Mouse (Mus musculus): ENCODE results near the gene Bicd2. TPM values are rescaled to one million over a fixed set of nuclear protein-coding genes. Genes with fewer than 3 reads are reported as not detected.

The Bicd2 gene
- polyA plus RNA-seq, 2 experiments: 30.5 to 30.8 TPM

- ATAC-seq (ENCODE audit: low FRiP score, low read depth) (peak; percentile 86), DNase-seq (ENCODE audit: low spot score) (peak; percentile 26)
- Histone ChIP-seq H3K9ac (ENCODE audit: low read depth, low read length, severe bottlenecking) (peak within 1 kb of the TSS; percentile 46), H3K4me2 (replicated peaks; ENCODE audit: low read depth, low read length, severe bottlenecking) (peak within 1 kb of the TSS; percentile 54), H3K9me3 (ENCODE audit: control insufficient read depth, low read length) (no peaks in the 10 kb centered on the region), H3K36me3 (ENCODE audit: control insufficient read depth, insufficient read depth, low read length) (no peaks in the 10 kb centered on the region), H3K4me3 (replicated peaks; ENCODE audit: low read length) (peak within 1 kb of the TSS; percentile 20), H3K27ac (replicated peaks; ENCODE audit: low read depth, low read length) (no peak within 1 kb of the TSS), H3K27me3 (ENCODE audit: control insufficient read depth, insufficient read depth, low read length) (no peaks in the 10 kb centered on the region), H3K4me1 (ENCODE audit: control insufficient read depth, insufficient read depth, low read length) (peaks cover 18% of the 10 kb centered on the region)
- 4% methylated on average over 10 of the region's 10 CpGs for WGBS
- no peak for TF ChIP-seq POLR2A (IDR thresholded peaks at IDR 0.05; ENCODE audit: borderline replicate concordance, extremely low read depth, insufficient read depth, insufficient read length)
Measured at GRCm38 (mm10) chr13:49320040-49320439, 21.3 kb upstream of the Bicd2 start, which contains the start of gene Fgd3. Fgd3 (minus strand) TSS chr13:49320311.

DNA sequence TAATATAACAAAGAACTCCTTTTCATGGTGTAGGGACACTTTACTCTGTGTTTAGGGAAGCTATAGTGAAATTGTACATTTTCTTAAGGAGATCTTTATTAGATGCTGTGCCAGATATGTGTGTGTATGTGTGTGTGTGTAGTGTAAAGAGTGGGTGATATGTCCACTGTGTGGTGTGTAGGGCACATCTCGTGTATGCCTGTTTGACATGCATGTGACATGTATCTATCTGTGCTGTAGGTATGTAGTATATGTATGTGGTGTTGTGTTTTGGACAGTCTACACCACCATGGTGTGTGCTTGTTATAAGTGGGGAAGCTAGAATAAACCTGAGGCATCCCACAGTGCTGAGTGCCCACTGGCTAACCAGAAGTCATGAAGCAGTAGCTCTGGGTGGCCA is 20.9 kb upstream of the Bicd2 start:
- no peak for ATAC-seq (ENCODE audit: low FRiP score, low read depth)
- Histone ChIP-seq H3K4me3 (replicated peaks; ENCODE audit: low read length) (peak overlapping the region; percentile 20; the same call in 1 of the 2 replicates), H3K9ac (ENCODE audit: low read depth, low read length, severe bottlenecking) (peak overlapping the region; percentile 46; the same call in 1 of the 2 replicates)

GRCm38 (mm10) chr13:49321452-49321851 is 19.9 kb upstream of the Bicd2 start:
- no peaks in the 10 kb centered on the region for H3K9me3 ChIP-seq (ENCODE audit: control insufficient read depth, low read length)
- no peak overlapping the region for H3K9ac ChIP-seq (ENCODE audit: low read depth, low read length, severe bottlenecking)
- no peak for TF ChIP-seq POLR2A (IDR thresholded peaks at IDR 0.05; ENCODE audit: borderline replicate concordance, extremely low read depth, insufficient read depth, insufficient read length)
- DNase-seq (ENCODE audit: low spot score) (no peak), ATAC-seq (ENCODE audit: low FRiP score, low read depth) (no peak)
- H3K4me1 ChIP-seq (ENCODE audit: control insufficient read depth, insufficient read depth, low read length): peaks cover 18% of the 10 kb centered on the region
- no peaks in the 10 kb centered on the region for H3K27me3 ChIP-seq (ENCODE audit: control insufficient read depth, insufficient read depth, low read length)
- no peak overlapping the region for H3K27ac ChIP-seq (replicated peaks; ENCODE audit: low read depth, low read length)
- H3K4me2 ChIP-seq (replicated peaks; ENCODE audit: low read depth, low read length, severe bottlenecking): no peak overlapping the region
- WGBS: 63% methylated on average over 3 of the region's 3 CpGs
- H3K4me3 ChIP-seq (replicated peaks; ENCODE audit: low read length): no peak overlapping the region
- H3K36me3 ChIP-seq (ENCODE audit: control insufficient read depth, insufficient read depth, low read length): no peaks in the 10 kb centered on the region

More for the DNA sequence above, 20.9 kb upstream of the Bicd2 start:
- H3K4me2 ChIP-seq (replicated peaks; ENCODE audit: low read depth, low read length, severe bottlenecking): peak overlapping the region; percentile 54
- no peak for TF ChIP-seq POLR2A (IDR thresholded peaks at IDR 0.05; ENCODE audit: borderline replicate concordance, extremely low read depth, insufficient read depth, insufficient read length)
- H3K9me3 ChIP-seq (ENCODE audit: control insufficient read depth, low read length): no peaks in the 10 kb centered on the region
- H3K36me3 ChIP-seq (ENCODE audit: control insufficient read depth, insufficient read depth, low read length): no peaks in the 10 kb centered on the region
- 60% methylated on average over 1 of the region's 1 CpGs for WGBS
- no peak overlapping the region for H3K27ac ChIP-seq (replicated peaks; ENCODE audit: low read depth, low read length)
- DNase-seq (ENCODE audit: low spot score): no peak
- H3K27me3 ChIP-seq (ENCODE audit: control insufficient read depth, insufficient read depth, low read length): no peaks in the 10 kb centered on the region
- H3K4me1 ChIP-seq (ENCODE audit: control insufficient read depth, insufficient read depth, low read length): peaks cover 18% of the 10 kb centered on the region

DNA sequence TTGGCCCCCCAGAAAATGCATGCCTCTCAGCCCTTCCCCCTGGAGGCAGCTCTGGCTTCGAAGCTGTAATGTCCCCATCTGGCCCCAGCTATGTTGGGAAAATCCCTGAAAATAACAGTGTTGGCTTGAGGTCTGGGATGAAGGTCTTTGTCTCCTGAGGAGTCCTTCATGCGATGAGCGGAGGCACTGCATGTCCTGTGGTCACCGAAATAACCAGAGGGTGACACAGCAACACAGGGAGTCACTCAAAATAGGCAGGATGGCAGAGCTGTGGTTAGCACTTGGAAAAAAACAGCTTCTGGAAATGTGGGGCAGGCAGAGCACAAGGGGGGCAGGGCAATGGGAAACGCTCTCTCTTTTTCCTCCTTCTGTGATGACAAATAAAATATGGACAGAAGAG is 19.2 kb upstream of the Bicd2 start:
- Histone ChIP-seq H3K4me2 (replicated peaks; ENCODE audit: low read depth, low read length, severe bottlenecking) (no peak overlapping the region), H3K27ac (replicated peaks; ENCODE audit: low read depth, low read length) (no peak overlapping the region), H3K4me1 (ENCODE audit: control insufficient read depth, insufficient read depth, low read length) (peaks cover 18% of the 10 kb centered on the region), H3K4me3 (replicated peaks; ENCODE audit: low read length) (no peak overlapping the region), H3K9me3 (ENCODE audit: control insufficient read depth, low read length) (no peaks in the 10 kb centered on the region), H3K36me3 (ENCODE audit: control insufficient read depth, insufficient read depth, low read length) (no peaks in the 10 kb centered on the region), H3K27me3 (ENCODE audit: control insufficient read depth, insufficient read depth, low read length) (no peaks in the 10 kb centered on the region), H3K9ac (ENCODE audit: low read depth, low read length, severe bottlenecking) (no peak overlapping the region)
- ATAC-seq (ENCODE audit: low FRiP score, low read depth) (no peak), DNase-seq (ENCODE audit: low spot score) (no peak)
- no peak for TF ChIP-seq POLR2A (IDR thresholded peaks at IDR 0.05; ENCODE audit: borderline replicate concordance, extremely low read depth, insufficient read depth, insufficient read length)
- WGBS: 78% methylated on average over 5 of the region's 5 CpGs

DNA sequence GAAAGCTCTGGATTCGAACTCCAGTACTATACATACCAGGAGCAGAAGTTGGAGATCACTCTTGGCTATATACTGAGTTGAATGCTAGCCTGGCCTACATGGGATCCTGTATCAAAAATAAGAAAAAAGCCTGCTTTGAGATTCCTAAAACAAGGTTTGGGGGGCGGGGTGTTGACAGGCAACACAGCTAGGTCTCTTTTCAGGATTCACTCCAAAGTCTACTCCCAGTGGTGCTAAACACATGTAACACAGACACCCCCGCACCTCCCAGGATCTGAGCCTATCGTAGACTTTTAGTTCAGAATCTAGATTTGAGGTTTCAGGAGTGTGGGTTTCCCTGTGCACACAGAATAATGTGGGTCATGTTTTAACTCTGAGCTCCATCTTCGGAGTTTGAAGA is 18.6 kb upstream of the Bicd2 start:
- Histone ChIP-seq H3K4me1 (ENCODE audit: control insufficient read depth, insufficient read depth, low read length) (peaks cover 18% of the 10 kb centered on the region), H3K27ac (replicated peaks; ENCODE audit: low read depth, low read length) (no peak overlapping the region), H3K9ac (ENCODE audit: low read depth, low read length, severe bottlenecking) (no peak overlapping the region), H3K27me3 (ENCODE audit: control insufficient read depth, insufficient read depth, low read length) (no peaks in the 10 kb centered on the region), H3K9me3 (ENCODE audit: control insufficient read depth, low read length) (no peaks in the 10 kb centered on the region), H3K4me2 (replicated peaks; ENCODE audit: low read depth, low read length, severe bottlenecking) (no peak overlapping the region), H3K4me3 (replicated peaks; ENCODE audit: low read length) (no peak overlapping the region), H3K36me3 (ENCODE audit: control insufficient read depth, insufficient read depth, low read length) (no peaks in the 10 kb centered on the region)
- WGBS: 88% methylated on average over 5 of the region's 5 CpGs
- ATAC-seq (ENCODE audit: low FRiP score, low read depth) (no peak), DNase-seq (ENCODE audit: low spot score) (no peak)
- no peak for TF ChIP-seq POLR2A (IDR thresholded peaks at IDR 0.05; ENCODE audit: borderline replicate concordance, extremely low read depth, insufficient read depth, insufficient read length)

DNA sequence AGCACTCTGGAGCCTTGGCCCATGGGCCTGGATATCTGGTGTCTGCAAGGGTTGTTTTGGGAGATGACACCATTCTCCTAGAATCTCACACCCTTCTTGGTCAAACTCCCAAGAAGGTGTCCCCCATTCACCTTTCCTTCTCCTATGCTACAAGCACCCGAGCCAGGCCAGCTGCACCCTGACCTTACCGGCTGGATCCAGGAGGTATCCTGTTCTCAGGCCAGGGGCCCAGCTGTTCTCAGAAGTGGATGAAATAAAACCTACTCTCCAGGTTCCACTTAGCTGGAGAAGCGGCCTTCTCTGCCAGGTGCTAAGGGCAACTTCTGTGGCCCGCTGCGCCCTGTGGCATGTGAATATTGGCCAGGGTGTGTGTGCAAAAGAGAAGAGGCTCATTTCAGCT is 16.5 kb upstream of the Bicd2 start:
- Histone ChIP-seq H3K9me3 (ENCODE audit: control insufficient read depth, low read length) (no peaks in the 10 kb centered on the region), H3K9ac (ENCODE audit: low read depth, low read length, severe bottlenecking) (no peak overlapping the region), H3K36me3 (ENCODE audit: control insufficient read depth, insufficient read depth, low read length) (no peaks in the 10 kb centered on the region), H3K4me2 (replicated peaks; ENCODE audit: low read depth, low read length, severe bottlenecking) (no peak overlapping the region), H3K4me3 (replicated peaks; ENCODE audit: low read length) (no peak overlapping the region), H3K27ac (replicated peaks; ENCODE audit: low read depth, low read length) (no peak overlapping the region), H3K27me3 (ENCODE audit: control insufficient read depth, insufficient read depth, low read length) (no peaks in the 10 kb centered on the region), H3K4me1 (ENCODE audit: control insufficient read depth, insufficient read depth, low read length) (peaks cover 11% of the 10 kb centered on the region)
- no peak for TF ChIP-seq POLR2A (IDR thresholded peaks at IDR 0.05; ENCODE audit: borderline replicate concordance, extremely low read depth, insufficient read depth, insufficient read length)
- WGBS: 82% methylated on average over 5 of the region's 5 CpGs
- no peak for DNase-seq (ENCODE audit: low spot score)
- no peak for ATAC-seq (ENCODE audit: low FRiP score, low read depth)

All from limb, embryonic 14.5 days (tissue).